Mouse (Mus musculus) yolk sac, embryonic 10.5 days (tissue): ENCODE measurements around the gene Ltbp3.

Experiments used
- DNase-seq: peaks from one replicate; pipeline ENCODE4 v3.0.0-alpha.2; 2017; ENCODE audit warnings: low spot score

The Ltbp3 gene

GRCm38 (mm10) chr19:5756321-5756985 lies 15.7 kb downstream of the Ltbp3 start:
- DNase-seq = no peak

- no peak for DNase-seq
Observed at GRCm38 (mm10) chr19:5756991-5757636, 16.4 kb downstream of the Ltbp3 start.

- no peak for DNase-seq
Observed at GRCm38 (mm10) chr19:5758878-5759403, 18.2 kb downstream of the Ltbp3 start.

GRCm38 (mm10) chr19:5763163-5763562 lies 22.5 kb downstream of the Ltbp3 start:
- no peak for DNase-seq

- no peak for DNase-seq
Observed at GRCm38 (mm10) chr19:5767271-5767670, 26.6 kb downstream of the Ltbp3 start.

- DNase-seq = no peak
Observed at GRCm38 (mm10) chr19:5770311-5770710, 29.6 kb downstream of the Ltbp3 start.

GRCm38 (mm10) chr19:5770925-5771860 lies 30.5 kb downstream of the Ltbp3 start, which contains the start of gene Scyl1:
Gene Scyl1 (minus strand): TSS chr19:5771419.
- peak; percentile 97 for DNase-seq

GRCm38 (mm10) chr19:5777387-5778032 lies 36.8 kb downstream of the Ltbp3 start:
- no peak for DNase-seq

- DNase-seq = no peak
Observed at GRCm38 (mm10) chr19:5778312-5778711, 37.6 kb downstream of the Ltbp3 start.

GRCm38 (mm10) chr19:5780203-5780602 lies 39.5 kb downstream of the Ltbp3 start:
- no peak for DNase-seq

GRCm38 (mm10) chr19:5781532-5781931 lies 40.8 kb downstream of the Ltbp3 start:
- DNase-seq = no peak

GRCm38 (mm10) chr19:5782121-5782520 lies 41.4 kb downstream of the Ltbp3 start:
- no peak for DNase-seq

- DNase-seq = no peak
Observed at GRCm38 (mm10) chr19:5784958-5785577, 44.4 kb downstream of the Ltbp3 start.

GRCm38 (mm10) chr19:5786441-5787114 lies 45.9 kb downstream of the Ltbp3 start:
- peak; percentile 81 for DNase-seq

- DNase-seq = peak; percentile 78
Observed at GRCm38 (mm10) chr19:5787128-5787635, 46.5 kb downstream of the Ltbp3 start.

GRCm38 (mm10) chr19:5787920-5788319 lies 47.2 kb downstream of the Ltbp3 start:
- no peak for DNase-seq

GRCm38 (mm10) chr19:5788620-5789019 lies 47.9 kb downstream of the Ltbp3 start:
- DNase-seq = no peak

GRCm38 (mm10) chr19:5789066-5789465 lies 48.4 kb downstream of the Ltbp3 start:
- no peak for DNase-seq

GRCm38 (mm10) chr19:5791329-5791728 lies 50.6 kb downstream of the Ltbp3 start:
- DNase-seq = no peak

GRCm38 (mm10) chr19:5793116-5793515 lies 52.4 kb downstream of the Ltbp3 start:
- peak; percentile 72 for DNase-seq
